Mouse (Mus musculus): ENCODE measurements around the gene Prkca.

DNA sequence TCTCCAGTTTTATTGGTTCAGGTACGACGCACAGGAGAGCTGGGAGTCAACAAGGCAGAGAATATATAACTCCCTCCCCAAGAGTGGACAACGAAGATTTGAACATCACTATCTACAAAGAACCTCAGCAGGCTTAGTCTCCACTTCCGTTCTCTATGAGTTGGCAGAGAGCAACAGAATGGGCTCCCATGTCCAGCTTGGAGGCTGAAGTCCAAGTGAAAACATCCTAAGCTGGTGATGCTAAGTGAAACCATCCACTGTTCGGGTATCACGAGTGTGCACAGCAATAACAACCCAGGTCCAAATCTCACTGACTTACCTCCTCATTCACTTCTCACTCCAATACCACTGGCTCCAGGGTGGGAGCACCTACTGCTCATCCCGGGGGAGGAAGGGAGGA lies 276.6 kb downstream of the Prkca start:
- TF ChIP-seq CTCF (conservative IDR thresholded peaks at IDR 0.05; ENCODE audit: insufficient read depth, insufficient read length, low read depth, low read length) (no peak), POLR2A (IDR thresholded peaks at IDR 0.05; ENCODE audit: low read depth, low read length) (no peak)
